Mouse (Mus musculus) right cerebral cortex, adult 18-20 months (tissue): Measurements from ENCODE around the gene Vac14.

Source experiments
- DNase-seq: peaks from one replicate; pipeline ENCODE4 v3.0.0; 2022; ENCODE audit warnings: mixed read lengths

The Vac14 gene

DNA sequence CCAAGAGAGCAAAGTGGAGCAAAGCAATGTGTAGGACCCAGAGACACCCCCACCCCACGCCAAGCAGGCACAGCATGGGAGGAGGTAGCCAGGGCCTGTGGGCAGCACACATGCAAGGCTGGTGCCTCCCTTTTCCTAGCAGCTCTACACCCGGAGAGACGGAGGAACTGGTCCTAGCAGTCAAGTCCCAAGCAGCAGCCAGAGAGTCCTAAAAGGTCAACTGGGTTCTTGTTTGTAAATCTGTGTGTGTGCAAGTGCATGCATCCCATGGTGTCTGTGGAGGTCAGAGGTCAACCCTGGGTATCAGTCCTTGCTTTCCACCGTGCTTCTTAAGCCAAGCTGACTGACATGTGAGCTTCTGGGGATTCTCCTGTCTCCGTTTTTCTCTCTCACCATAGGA is 75.8 kb downstream of the Vac14 start:
- DNase-seq = no peak

DNA sequence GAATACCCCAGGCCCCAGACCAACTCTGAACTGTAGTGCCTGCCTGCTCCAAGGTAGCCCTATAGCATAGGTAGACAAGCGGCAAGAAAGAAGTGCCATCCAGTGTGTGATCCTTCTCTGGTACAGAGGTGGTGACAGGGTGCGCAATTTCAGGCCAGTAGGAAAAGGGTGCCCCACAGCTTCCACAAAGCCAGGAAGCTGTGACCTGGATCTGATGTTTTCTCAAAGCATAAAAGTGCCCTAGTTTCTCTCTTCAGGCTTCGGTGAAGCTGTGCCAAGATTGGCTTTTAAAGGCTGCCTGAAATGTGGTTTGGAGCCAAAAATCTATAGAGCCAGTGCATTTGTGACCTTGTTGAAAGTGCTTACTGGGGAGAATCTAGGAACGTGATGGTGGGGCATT is 76.4 kb downstream of the Vac14 start:
- DNase-seq = no peak

- peak; percentile 38 for DNase-seq
Observed at GRCm38 (mm10) chr8:110695431-110695830, 77.0 kb downstream of the Vac14 start.

- no peak for DNase-seq
Observed at GRCm38 (mm10) chr8:110696051-110696450, 77.7 kb downstream of the Vac14 start.

GRCm38 (mm10) chr8:110697571-110697970 is 79.2 kb downstream of the Vac14 start:
- DNase-seq = peak; percentile 59

DNA sequence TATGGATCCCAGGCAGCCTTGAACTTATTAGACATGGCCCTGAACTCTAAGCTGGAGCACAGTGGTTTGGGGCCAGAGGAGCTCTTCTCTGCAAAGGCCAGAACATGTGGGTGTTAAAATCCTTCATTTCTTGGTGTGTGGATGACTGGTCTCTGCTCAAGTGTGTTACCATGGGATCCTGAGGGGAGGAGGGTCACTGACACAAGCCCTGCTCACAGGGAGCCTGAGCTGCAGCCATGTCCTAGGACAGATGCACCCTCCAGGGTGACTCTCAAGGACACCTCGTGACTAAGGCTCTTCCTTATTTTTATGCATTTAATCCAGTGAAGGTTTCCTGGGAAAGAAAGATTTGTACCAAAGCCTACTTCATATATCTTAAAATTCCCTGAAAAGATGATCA is 79.7 kb downstream of the Vac14 start:
- no peak for DNase-seq

DNA sequence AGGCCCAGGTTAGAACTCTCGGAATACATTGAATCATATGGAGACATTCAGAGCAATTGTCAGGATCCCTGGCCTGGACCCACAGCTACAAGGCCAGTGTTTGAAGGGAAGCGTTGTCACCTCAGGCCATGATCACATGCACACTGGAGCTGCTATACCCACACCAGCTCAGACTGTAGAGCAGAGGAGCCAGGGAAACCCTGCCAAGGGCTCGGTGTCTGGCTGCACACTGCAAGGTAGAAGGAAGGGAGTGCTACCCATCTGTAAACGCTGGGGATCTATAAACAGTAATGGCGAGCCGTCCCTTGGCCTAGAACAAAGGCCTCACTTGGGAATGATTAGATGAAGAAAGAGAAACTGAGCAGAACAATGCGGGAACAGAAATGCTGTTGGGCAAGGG is 81.1 kb downstream of the Vac14 start:
- no peak for DNase-seq

DNA sequence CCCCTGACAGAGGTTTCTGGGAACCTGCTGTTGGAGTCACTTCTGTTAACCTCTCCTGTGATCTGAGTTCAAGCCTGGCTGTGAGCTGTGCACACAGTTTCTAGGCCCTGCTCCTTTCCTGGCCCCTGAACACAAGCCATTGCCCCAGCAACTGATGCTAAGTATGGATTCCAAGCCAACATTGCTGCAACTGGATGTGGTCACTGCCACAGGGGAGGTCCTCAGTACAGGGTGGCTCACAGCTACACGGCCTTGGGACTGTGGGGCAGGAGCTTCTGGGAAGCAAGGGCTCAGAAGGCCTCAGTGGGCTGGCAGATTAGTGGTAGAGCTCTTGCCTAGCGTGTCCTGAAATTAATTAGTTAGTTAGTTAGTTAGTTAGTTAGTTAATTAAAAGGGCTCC is 82.2 kb downstream of the Vac14 start:
- DNase-seq = no peak

- DNase-seq = no peak
Observed at GRCm38 (mm10) chr8:110702636-110703459, 84.5 kb downstream of the Vac14 start.

GRCm38 (mm10) chr8:110703460-110704061 is 85.2 kb downstream of the Vac14 start:
- DNase-seq = no peak

- no peak for DNase-seq
Observed at GRCm38 (mm10) chr8:110704103-110704502, 85.7 kb downstream of the Vac14 start.

DNA sequence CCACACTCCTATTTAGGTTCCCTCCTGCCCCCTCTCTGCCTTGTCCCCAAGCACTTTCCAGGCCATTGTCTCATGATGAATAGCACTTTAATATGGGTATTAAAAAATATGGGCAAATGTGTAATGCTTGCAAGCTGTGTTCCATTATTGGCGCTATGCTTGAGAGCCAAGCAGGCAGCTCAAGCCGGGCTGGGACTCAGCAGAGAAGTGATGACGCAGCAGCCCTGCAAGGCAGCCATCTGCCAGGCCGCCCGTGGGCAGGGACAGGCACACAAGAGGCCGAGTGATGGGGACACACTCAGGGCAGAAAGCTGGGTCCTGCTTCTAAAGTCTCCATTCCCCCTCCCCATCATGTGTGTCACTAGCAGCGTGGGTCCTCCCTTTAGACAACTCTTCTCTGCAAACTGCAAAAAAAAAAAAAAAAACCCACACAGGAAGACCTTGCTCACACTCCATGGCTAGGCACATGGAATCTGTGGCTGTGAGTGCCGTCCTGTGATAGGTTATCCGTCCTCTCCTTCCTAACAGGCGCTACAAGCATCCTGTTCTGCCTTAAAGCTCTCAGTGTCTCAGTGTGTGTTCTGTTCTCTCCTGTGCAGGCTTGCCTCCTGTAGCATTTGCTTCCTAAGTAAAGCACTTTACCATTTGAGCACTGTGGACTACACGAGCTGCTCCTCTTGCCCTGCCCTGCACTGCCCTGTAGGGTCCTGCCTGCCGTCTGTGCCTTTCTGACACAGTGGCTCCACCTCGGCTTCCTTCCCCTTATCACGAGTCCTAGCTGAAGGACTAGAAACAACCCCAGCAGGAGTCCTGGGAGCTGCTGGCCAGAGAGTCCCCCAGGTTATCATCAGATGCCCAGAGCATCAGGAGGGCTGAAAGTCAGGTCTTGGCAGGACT is 87.3 kb downstream of the Vac14 start:
- peak; percentile 64 for DNase-seq

GRCm38 (mm10) chr8:110706288-110706870 is 88.0 kb downstream of the Vac14 start:
- no peak for DNase-seq

DNA sequence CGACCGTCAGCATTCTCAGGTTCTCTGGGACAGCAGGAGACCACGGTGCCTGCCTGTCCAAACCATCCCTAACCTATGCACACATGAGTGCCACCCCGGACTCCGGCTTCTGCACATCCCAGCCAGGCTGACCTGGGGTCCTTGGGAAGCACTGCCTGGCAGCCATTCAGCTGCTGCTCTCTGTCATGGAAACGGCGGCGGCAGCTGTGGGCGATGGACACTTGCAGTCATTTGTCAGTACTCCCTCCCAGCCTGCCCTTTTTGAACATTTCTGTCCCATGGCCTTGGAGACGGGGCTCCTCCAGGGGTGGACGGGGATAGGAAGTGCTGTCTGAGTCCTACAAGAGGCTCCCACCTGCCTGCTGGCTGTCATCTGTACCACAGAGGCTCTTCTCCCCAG is 90.0 kb downstream of the Vac14 start:
- DNase-seq = no peak

- DNase-seq = no peak
Observed at GRCm38 (mm10) chr8:110710593-110710992, 92.2 kb downstream of the Vac14 start.

- DNase-seq = no peak
Observed at GRCm38 (mm10) chr8:110711271-110711934, 93.0 kb downstream of the Vac14 start.

GRCm38 (mm10) chr8:110713073-110713472 is 94.7 kb downstream of the Vac14 start:
- peak; percentile 63 for DNase-seq

DNA sequence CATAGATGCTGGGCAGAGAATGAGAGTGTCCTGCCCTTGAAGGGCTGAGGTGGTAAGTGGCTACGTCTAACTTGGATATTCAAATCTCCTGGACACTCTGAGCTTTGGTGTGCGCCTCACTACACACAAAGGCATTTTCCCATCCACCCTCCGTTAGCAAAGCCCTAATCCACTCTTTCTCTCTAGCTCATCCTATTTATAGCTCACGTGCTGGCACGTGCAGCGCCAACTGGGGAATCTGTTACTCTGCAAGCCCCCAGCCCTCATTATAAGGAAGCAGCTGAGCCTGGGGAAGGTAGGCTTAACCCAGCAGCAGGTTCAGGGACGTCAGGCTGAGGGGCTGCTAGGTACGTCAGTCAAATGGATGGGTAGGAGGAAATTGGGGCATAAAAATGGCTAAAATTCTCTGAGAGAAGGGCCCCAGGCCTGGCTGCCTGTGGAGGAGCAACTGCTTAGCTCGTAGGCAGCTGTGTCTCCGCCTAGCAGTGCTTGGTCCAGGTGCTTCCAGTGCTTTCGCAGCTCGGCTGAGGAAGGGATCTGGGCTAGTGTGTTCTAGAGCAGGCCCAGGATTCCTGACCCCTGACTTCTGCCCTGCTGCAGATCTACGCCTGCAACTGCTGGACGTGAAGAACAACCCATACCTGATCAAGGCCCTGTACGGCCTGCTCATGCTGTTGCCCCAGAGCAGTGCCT is 96.6 kb downstream of the Vac14 start:
- DNase-seq = no peak

DNA sequence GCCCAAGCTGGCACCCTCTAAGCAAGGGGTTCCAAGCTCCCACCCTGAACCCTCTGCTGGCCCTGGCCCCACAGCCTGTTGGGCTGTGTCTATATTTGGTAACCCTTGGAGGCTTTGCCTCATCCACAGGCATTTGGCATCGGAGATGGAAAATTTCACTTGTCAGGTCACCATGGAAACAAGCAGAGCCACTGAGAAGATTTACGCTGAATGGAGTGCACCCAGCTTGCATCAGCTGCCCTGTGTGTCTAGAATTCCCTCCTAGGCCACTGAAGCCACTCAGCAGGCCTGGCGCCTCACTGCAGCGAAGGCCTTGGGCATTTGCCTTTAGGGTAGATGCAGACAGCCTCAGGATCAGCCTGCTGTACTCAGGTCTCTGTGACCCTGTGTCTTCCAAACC is 97.7 kb downstream of the Vac14 start:
- DNase-seq = peak; percentile 88

- no peak for DNase-seq
Observed at GRCm38 (mm10) chr8:110717131-110717530, 98.7 kb downstream of the Vac14 start.

- DNase-seq = no peak
Observed at GRCm38 (mm10) chr8:110718209-110718968, 100.0 kb downstream of the Vac14 start.
